Mouse (Mus musculus) limb, embryonic 10.5 days (tissue): ENCODE measurements around the gene Tcf3. TPM values are rescaled to one million over a fixed set of nuclear protein-coding genes. Genes with fewer than 3 reads are reported as not detected.

Experiments used
- DNase-seq: peaks from one replicate; pipeline ENCODE4 v3.0.0-alpha.2; 2017; ENCODE audit warnings: low spot score
- H3K27ac ChIP-seq: fragments of 300-500 bp; sonication (generic); 2 replicates; pipeline ENCODE4 v1.5.1; 2016; ENCODE audit warnings: mild to moderate bottlenecking
- H3K27me3 ChIP-seq: fragments of 300-500 bp; sonication (generic); 2 replicates; pipeline ENCODE4 v1.6.1; 2016; ENCODE audit warnings: low read depth, mild to moderate bottlenecking; ENCODE audit not compliant: poor library complexity, severe bottlenecking
- H3K36me3 ChIP-seq: fragments of 300-500 bp; sonication (generic); 2 replicates; pipeline ENCODE4 v1.6.1; 2016; ENCODE audit warnings: mild to moderate bottlenecking, moderate library complexity
- H3K4me1 ChIP-seq: fragments of 300-500 bp; sonication (generic); 2 replicates; pipeline ENCODE4 v1.6.1; 2016
- H3K4me3 ChIP-seq: fragments of 300-500 bp; sonication (generic); 2 replicates; pipeline ENCODE4 v1.5.1; 2016; ENCODE audit warnings: mild to moderate bottlenecking, moderate library complexity
- H3K9me3 ChIP-seq: fragments of 300-500 bp; sonication (generic); replicated peaks from 2 replicates; pipeline ENCODE4 v1.6.1; 2016; ENCODE audit warnings: mild to moderate bottlenecking
- WGBS: fragments of 180-500 bp; shearing (Covaris S2); methylation state at CpG from one replicate; pipeline ENCODE4 v1.1.7; 2016; 5-methylcytosine and 5-hydroxymethylcytosine counted together
- microRNA-seq: library from miRNA; unstranded; fragments of <30 nt; microRNA quantifications from one replicate; pipeline ENCODE4, GENCODE M21; 2017
- polyA plus RNA-seq: library from polyadenylated mRNA; unstranded; fragments of >200 nt; fragmentation: Nextera tagmentation; extraction: Ambion mirVana; gene quantifications from 2 replicates; pipeline ENCODE4 v1.2.1, GENCODE M21; 2016

Tcf3 gene
- polyA plus RNA-seq, 1 experiment from 2014 or later: 283 TPM

DNA sequence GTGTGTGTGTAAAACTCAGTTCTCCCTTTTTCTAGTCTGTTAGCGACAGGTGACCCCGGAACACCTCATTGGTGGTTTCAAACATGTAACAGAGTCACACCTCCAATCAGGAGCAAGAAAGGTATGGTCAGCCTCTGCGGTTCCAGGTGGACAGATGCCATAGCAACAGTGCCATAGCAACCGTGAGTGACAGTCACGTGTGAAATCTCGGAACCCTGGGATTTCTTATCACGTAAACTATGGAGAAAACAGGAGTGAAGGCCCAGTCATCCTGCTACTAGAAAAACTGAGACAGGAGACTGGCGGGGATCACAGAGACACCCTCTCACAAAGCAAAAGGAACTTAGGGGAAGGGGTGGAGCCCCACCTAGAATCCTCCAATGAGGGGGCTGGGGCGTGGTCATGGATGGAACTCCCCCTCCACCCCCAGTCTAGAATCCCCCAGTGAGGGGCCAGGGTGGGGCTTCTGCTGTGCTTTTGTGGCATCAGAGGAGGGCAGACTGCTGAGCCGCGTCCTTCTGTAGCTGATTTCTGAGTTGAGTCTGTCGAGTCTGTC is 62.0 kb downstream of the Tcf3 start:
- peak overlapping the region; percentile 63 for H3K27ac ChIP-seq
- WGBS: 2% methylated on average over 12 of the region's 12 CpGs

DNA sequence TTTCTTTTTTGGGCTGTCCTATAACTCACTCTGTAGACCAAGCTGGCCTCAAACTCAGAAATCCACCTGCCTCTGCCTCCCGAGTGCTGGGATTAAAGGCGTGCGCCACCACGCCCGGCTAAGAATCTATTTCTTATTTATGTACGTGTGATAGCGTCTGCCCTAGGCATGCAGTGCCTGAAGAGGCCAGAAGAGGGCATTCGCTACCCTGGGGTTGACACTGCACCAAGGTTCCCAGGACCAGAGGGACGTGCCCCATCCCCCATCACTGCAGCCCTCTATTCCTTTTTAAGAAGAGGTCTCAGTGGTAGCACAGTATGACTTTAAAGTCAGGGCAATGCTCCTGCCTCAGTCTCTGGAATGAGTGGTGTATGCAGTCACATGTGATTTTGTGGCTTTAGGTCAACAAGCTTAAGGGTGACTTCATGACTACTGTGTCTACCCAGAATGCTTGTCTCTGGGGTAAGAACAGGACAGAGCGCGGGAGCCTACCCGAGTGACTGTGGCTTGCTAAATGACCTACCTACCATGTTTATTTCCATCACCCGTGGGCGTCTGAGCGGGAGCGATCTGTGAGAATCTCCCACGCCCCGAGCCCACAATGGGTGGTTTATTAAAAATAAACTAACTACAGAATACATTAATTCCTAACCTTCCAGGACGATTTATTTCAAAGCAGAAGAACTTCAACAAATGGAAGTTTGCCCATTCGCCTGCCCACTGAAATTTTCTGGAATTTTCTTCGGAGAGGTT is 63.3 kb downstream of the Tcf3 start:
- Histone ChIP-seq H3K36me3 (no peaks in the 10 kb centered on the region), H3K9me3 (0 out of 2 replicates have a peak, but pooled peaks cover 2% of the 10 kb centered on the region), H3K27ac (no peak overlapping the region), H3K27me3 (peaks cover 35% of the 10 kb centered on the region), H3K4me1 (peaks cover 30% of the 10 kb centered on the region), H3K4me3 (no peak overlapping the region)
- DNase-seq: no peak
- WGBS: 80% methylated on average over 21 of the region's 21 CpGs

More for the DNA sequence above, 62.0 kb downstream of the Tcf3 start:
- peaks cover 30% of the 10 kb centered on the region for H3K4me1 ChIP-seq
- peaks cover 29% of the 10 kb centered on the region for H3K27me3 ChIP-seq
- DNase-seq: peak; percentile 71
- peak overlapping the region; percentile 44 for H3K4me3 ChIP-seq
- H3K36me3 ChIP-seq: no peaks in the 10 kb centered on the region
- 0 out of 2 replicates have a peak, but pooled peaks cover 2% of the 10 kb centered on the region for H3K9me3 ChIP-seq

- 89% methylated on average over 6 of the region's 6 CpGs for WGBS
- Histone ChIP-seq H3K4me1 (peaks cover 38% of the 10 kb centered on the region), H3K27me3 (peaks cover 52% of the 10 kb centered on the region), H3K27ac (no peak overlapping the region), H3K9me3 (0 out of 2 replicates have a peak, but pooled peaks cover 2% of the 10 kb centered on the region), H3K4me3 (no peak overlapping the region), H3K36me3 (no peaks in the 10 kb centered on the region)
- no peak for DNase-seq
Observed at GRCm38 (mm10) chr10:80368392-80368791, 65.1 kb downstream of the Tcf3 start.

DNA sequence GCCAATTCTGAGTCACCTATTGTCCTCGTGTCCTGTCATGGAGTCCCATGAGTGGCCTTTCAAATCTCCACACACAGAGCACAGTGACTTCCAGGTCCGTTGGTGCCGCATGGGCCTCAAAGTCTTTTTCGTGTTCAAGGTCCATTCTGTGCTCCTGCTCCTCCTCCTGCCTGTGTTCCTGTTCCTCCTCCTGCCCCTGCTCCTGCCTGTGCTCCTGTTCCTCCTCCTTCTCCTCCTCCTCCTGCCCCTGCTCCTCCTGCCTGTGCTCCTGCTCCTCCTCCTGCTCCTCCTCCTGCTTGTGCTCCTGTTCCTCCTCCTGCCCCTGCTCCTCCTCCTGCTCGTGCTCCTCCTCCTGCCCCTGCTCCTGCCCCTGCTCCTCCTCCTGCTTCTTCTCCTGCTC is 65.5 kb downstream of the Tcf3 start:
- Histone ChIP-seq H3K4me1 (peaks cover 38% of the 10 kb centered on the region), H3K27ac (no peak overlapping the region), H3K9me3 (0 out of 2 replicates have a peak, but pooled peaks cover 2% of the 10 kb centered on the region), H3K27me3 (peaks cover 54% of the 10 kb centered on the region), H3K36me3 (no peaks in the 10 kb centered on the region), H3K4me3 (no peak overlapping the region)
- 58% methylated on average over 5 of the region's 5 CpGs for WGBS
- no peak for DNase-seq

DNA sequence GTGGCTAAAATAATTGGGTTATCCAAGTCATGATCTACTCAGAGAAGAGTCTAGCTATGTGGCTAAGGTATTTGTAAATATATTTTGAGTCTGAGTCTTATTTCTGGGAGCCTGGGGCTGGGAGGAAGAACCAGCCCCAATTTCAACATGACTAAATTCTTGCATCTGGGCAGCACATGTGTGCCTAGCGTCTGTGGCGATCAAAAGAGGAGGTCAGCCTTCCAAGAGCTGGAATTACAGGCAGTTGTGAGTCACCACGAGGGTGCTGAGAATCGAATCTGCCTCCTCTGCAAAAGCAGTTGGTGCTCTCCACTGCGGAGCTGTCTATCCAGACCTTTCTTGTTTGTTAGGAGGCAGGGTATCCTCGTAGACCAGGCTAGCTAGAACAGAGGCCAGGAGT is 67.7 kb downstream of the Tcf3 start:
- 68% methylated on average over 6 of the region's 6 CpGs for whole genome bisulfite sequencing
- no peak overlapping the region for H3K4me3 ChIP-seq
- no peak for DNase-seq
- no peak overlapping the region for H3K27ac ChIP-seq
- no peaks in the 10 kb centered on the region for H3K36me3 ChIP-seq
- 0 out of 2 replicates have a peak, but pooled peaks cover 2% of the 10 kb centered on the region for H3K9me3 ChIP-seq
- peaks cover 57% of the 10 kb centered on the region for H3K27me3 ChIP-seq
- peaks cover 20% of the 10 kb centered on the region for H3K4me1 ChIP-seq

- 38% methylated on average over 6 of the region's 6 CpGs for WGBS
- Histone ChIP-seq H3K27ac (no peak overlapping the region), H3K27me3 (peaks cover 77% of the 10 kb centered on the region), H3K36me3 (no peaks in the 10 kb centered on the region), H3K9me3 (0 out of 2 replicates have a peak, but pooled peaks cover 2% of the 10 kb centered on the region), H3K4me3 (peak overlapping the region; percentile 16; the same call in 1 of the 2 replicates), H3K4me1 (peaks cover 20% of the 10 kb centered on the region)
- no peak for DNase-seq
Observed at GRCm38 (mm10) chr10:80363734-80364133, 69.7 kb downstream of the Tcf3 start.

Small RNAs within 50 kb of the gene (microRNA-seq; reads per million reads assigned to microRNA genes)
- gene Gm22721: not detected

Other genes with a start within 250 kb of the Tcf3 start
- gene Mum1, start 207.2 kb downstream of the Tcf3 start, polyA plus RNA-seq: 122 and 128 TPM in 2 replicates
- 311 and 345 TPM in 2 replicates for gene Ndufs7, start 184.5 kb downstream of the Tcf3 start, polyA plus RNA-seq
- 14.4 and 18.4 TPM in 2 replicates for gene Gamt, start 172.6 kb downstream of the Tcf3 start, polyA plus RNA-seq
- gene Dazap1, start 172.2 kb downstream of the Tcf3 start, polyA plus RNA-seq: 61.2 and 66.2 TPM in 2 replicates
- 1,092 and 1,255 TPM in 2 replicates for gene Rps15, start 141.2 kb downstream of the Tcf3 start, polyA plus RNA-seq
- gene Apc2, start 137.7 kb downstream of the Tcf3 start, polyA plus RNA-seq: 0.90 and 2.9 TPM in 2 replicates
- gene 2310011J03Rik, start 113.1 kb downstream of the Tcf3 start, polyA plus RNA-seq: 58.2 and 60.9 TPM in 2 replicates
- gene Pcsk4, start 104.1 kb downstream of the Tcf3 start, polyA plus RNA-seq: 6.1 and 6.3 TPM in 2 replicates
- 5.4 and 6.6 TPM in 2 replicates for gene Reep6, start 103.7 kb downstream of the Tcf3 start, polyA plus RNA-seq
- 0.39 and 0.48 TPM in 2 replicates for gene Adamtsl5, start 85.2 kb downstream of the Tcf3 start, polyA plus RNA-seq
- 0.31 and 0.48 TPM in 2 replicates for gene Plk5, start 77.2 kb downstream of the Tcf3 start, polyA plus RNA-seq
- 7.2 and 7.5 TPM in 2 replicates for gene Mex3d, start 46.0 kb downstream of the Tcf3 start, polyA plus RNA-seq
- gene Mbd3, start 34.1 kb downstream of the Tcf3 start, polyA plus RNA-seq: 453 and 469 TPM in 2 replicates
- gene Uqcr11, start 26.8 kb downstream of the Tcf3 start, polyA plus RNA-seq: 651 and 677 TPM in 2 replicates
- gene Onecut3, start 61.2 kb upstream of the Tcf3 start, polyA plus RNA-seq: not detected in 2 replicates
- gene Atp8b3, start 105.5 kb upstream of the Tcf3 start, polyA plus RNA-seq: 0.26 and 0.53 TPM in 2 replicates
- gene Rexo1, start 127.9 kb upstream of the Tcf3 start, polyA plus RNA-seq: 40.8 and 42.6 TPM in 2 replicates
- gene Klf16, start 143.7 kb upstream of the Tcf3 start, polyA plus RNA-seq: 8.7 and 11.3 TPM in 2 replicates
- gene Abhd17a, start 156.7 kb upstream of the Tcf3 start, polyA plus RNA-seq: 104 and 108 TPM in 2 replicates
- 87.8 and 92.2 TPM in 2 replicates for gene Scamp4, start 169.2 kb upstream of the Tcf3 start, polyA plus RNA-seq
- gene Adat3, start 169.2 kb upstream of the Tcf3 start, polyA plus RNA-seq: 11.1 and 13.4 TPM in 2 replicates
- 5.1 and 5.2 TPM in 2 replicates for gene Gm49322, start 172.4 kb upstream of the Tcf3 start, polyA plus RNA-seq
- 237 and 255 TPM in 2 replicates for gene Csnk1g2, start 189.2 kb upstream of the Tcf3 start, polyA plus RNA-seq
- 84.9 and 98.6 TPM in 2 replicates for gene Btbd2, start 223.4 kb upstream of the Tcf3 start, polyA plus RNA-seq
- 137 and 153 TPM in 2 replicates for gene Mknk2, start 244.5 kb upstream of the Tcf3 start, polyA plus RNA-seq